Mouse (Mus musculus) stomach, postnatal 0 days (tissue): Measurements from ENCODE around the gene Gpr25. TPM values are rescaled to one million over a fixed set of nuclear protein-coding genes. Genes with fewer than 3 reads are reported as not detected.

Source experiments
- ATAC-seq: fragments of 200-750 bp; cut with Nextera tagmentation; 2 replicates; pipeline ENCODE4 v1.8.0; 2017; ENCODE audit not compliant: low FRiP score, low TSS enrichment
- DNase-seq: peaks from one replicate; pipeline ENCODE4 v3.0.0-alpha.2; 2016; ENCODE audit warnings: low spot score
- H3K27ac ChIP-seq: fragments of 300-500 bp; sonication (generic); replicated peaks from 2 replicates; pipeline ENCODE4 v1.5.1; 2014; ENCODE audit warnings: mild to moderate bottlenecking, control low read depth
- H3K27me3 ChIP-seq: fragments of 300-500 bp; sonication (generic); 2 replicates; pipeline ENCODE4 v1.6.1; 2014; ENCODE audit warnings: low read length; ENCODE audit not compliant: control insufficient read depth, insufficient read depth
- H3K36me3 ChIP-seq: fragments of 300-500 bp; sonication (generic); 2 replicates; pipeline ENCODE4 v1.6.1; 2014; ENCODE audit warnings: low read length, mixed read lengths; ENCODE audit not compliant: control insufficient read depth, insufficient read depth
- H3K4me1 ChIP-seq: fragments of 300-500 bp; sonication (generic); replicated peaks from 2 replicates; pipeline ENCODE4 v1.6.1; 2014; ENCODE audit warnings: antibody characterized with exemption; ENCODE audit not compliant: control insufficient read depth, insufficient read depth
- H3K4me2 ChIP-seq: fragments of 300-500 bp; sonication (generic); replicated peaks from 2 replicates; pipeline ENCODE4 v1.6.1; 2014; ENCODE audit warnings: low read depth, mild to moderate bottlenecking, control low read depth, moderate library complexity
- H3K4me3 ChIP-seq: fragments of 300-500 bp; sonication (generic); 2 replicates; pipeline ENCODE4 v1.5.1; 2014; ENCODE audit warnings: low read depth, low read length, control low read depth
- H3K9ac ChIP-seq: fragments of 300-500 bp; sonication (generic); 2 replicates; pipeline ENCODE4 v1.6.1; 2014; ENCODE audit warnings: mild to moderate bottlenecking, low read length, control low read depth, mixed read lengths
- H3K9me3 ChIP-seq: fragments of 300-500 bp; sonication (generic); 2 replicates; pipeline ENCODE4 v1.6.1; 2016; ENCODE audit warnings: low read length; ENCODE audit not compliant: control insufficient read depth
- CTCF ChIP-seq: IDR thresholded peaks from 2 replicates; pipeline ENCODE4 v1.5.1; 2016; ENCODE audit warnings: antibody characterized with exemption, low read depth, mild to moderate bottlenecking, moderate library complexity
- EP300 ChIP-seq: optimal IDR thresholded peaks from 2 replicates; pipeline ENCODE3; 2016; ENCODE audit warnings: antibody characterized with exemption
- WGBS: fragments of 180-500 bp; shearing (Covaris S2); extraction: QIAGEN DNeasy Blood & Tissue Kit; methylation state at CpG from one replicate; pipeline ENCODE4 v1.1.7; 2014; 5-methylcytosine and 5-hydroxymethylcytosine counted together
- polyA plus RNA-seq: library from polyadenylated mRNA; unstranded; fragments of >200 nt; fragmentation: Nextera tagmentation; extraction: Ambion mirVana; gene quantifications from 2 replicates; pipeline ENCODE4 v1.2.1, GENCODE M21; 2015

Gpr25 gene
- polyA plus RNA-seq, 1 experiment from 2014 or later: not detected

DNA sequence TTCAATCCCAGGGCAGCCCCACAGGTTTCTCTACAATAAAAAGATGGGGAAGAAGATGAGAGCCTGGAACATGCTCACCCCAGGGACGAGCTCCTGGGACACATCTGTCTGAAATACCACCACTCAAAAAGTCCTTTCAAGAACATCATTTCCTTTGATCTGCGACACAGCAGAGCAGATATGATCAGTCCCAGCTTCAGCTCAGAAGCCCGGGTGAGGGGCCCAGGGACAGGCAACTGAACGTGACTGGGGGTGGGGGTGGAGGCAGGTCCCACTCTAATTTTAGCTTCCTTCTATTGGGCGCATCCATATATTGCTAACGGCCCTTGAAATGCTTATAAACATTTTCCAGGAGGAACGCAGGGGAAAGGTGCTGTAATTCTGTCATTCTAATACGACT lies 5.0 kb downstream of the Gpr25 start:
- Histone ChIP-seq H3K27me3 (peaks cover 5% of the 10 kb centered on the region; the same call in 1 of the 2 replicates), H3K4me3 (no peak overlapping the region), H3K27ac (no peak overlapping the region), H3K36me3 (no peaks in the 10 kb centered on the region), H3K9ac (no peak overlapping the region), H3K4me1 (peaks cover 4% of the 10 kb centered on the region; the same call in 1 of the 2 replicates), H3K4me2 (no peak overlapping the region), H3K9me3 (no peaks in the 10 kb centered on the region)
- ATAC-seq (no peak), DNase-seq (no peak)
- TF ChIP-seq CTCF (no peak), EP300 (no peak)
- WGBS: 68% methylated on average over 8 of the region's 8 CpGs

DNA sequence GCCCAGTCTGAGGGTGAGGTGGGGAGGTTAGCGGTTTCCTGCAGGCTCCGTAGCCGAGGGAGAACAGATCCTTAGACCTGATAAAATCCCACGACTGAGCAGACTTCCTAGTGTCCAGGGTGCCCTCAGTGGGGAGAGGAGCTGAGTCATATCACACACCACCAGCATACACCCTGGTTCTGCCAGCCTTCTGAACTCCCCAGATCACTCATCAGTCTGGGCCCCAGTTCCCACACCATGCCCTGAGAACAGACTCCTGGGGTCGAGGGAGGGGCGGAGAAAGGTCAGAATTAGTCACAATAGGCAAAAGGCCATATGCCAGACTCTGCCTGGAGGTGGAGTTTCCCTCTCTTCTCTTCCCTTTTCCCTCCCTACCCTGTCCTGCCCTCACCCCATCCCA lies 5.5 kb downstream of the Gpr25 start:
- H3K27me3 ChIP-seq: peaks cover 5% of the 10 kb centered on the region; the same call in 1 of the 2 replicates
- H3K27ac ChIP-seq: no peak overlapping the region
- ATAC-seq (peak; percentile 79), DNase-seq (peak; percentile 29)
- no peak for TF ChIP-seq CTCF
- no peak for TF ChIP-seq EP300
- H3K4me1 ChIP-seq: no peaks in the 10 kb centered on the region; the same call in 1 of the 2 replicates
- H3K9ac ChIP-seq: no peak overlapping the region
- no peaks in the 10 kb centered on the region for H3K36me3 ChIP-seq
- H3K9me3 ChIP-seq: no peaks in the 10 kb centered on the region
- 36% methylated on average over 6 of the region's 6 CpGs for WGBS
- H3K4me2 ChIP-seq: no peak overlapping the region
- no peak overlapping the region for H3K4me3 ChIP-seq

DNA sequence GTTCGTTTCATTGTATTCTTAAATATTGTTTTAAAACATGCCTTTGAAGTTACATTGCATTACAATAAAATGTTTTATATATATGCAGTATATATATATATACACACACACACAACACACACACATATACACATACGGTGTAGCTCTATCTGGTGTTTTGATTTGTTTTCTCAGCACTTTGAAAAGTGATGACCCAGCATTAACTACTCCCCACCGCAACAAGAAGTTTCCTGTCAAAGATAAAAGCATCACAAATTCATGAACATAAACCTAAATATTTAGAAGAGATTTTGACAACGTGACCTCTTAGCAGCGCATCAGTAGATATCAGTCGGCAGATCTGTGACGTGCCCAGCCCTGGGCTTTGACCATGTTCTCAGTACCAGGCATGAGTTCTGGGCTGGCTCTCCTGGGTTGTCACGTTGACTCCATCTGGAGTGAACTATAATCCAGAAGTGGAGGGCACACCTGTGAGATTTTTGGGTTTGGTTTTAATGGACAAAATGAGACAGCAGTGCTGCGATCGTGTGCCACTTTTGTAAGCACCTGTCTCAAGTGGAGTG lies 6.1 kb downstream of the Gpr25 start:
- H3K4me2 ChIP-seq: no peak overlapping the region
- H3K9ac ChIP-seq: no peak overlapping the region
- TF ChIP-seq CTCF (no peak), EP300 (no peak)
- H3K36me3 ChIP-seq: no peaks in the 10 kb centered on the region
- no peaks in the 10 kb centered on the region for H3K4me1 ChIP-seq
- WGBS: 65% methylated on average over 10 of the region's 10 CpGs
- H3K27me3 ChIP-seq: peaks cover 3% of the 10 kb centered on the region; the same call in 1 of the 2 replicates
- H3K9me3 ChIP-seq: no peaks in the 10 kb centered on the region
- no peak for ATAC-seq
- no peak for DNase-seq
- H3K4me3 ChIP-seq: no peak overlapping the region
- H3K27ac ChIP-seq: no peak overlapping the region

DNA sequence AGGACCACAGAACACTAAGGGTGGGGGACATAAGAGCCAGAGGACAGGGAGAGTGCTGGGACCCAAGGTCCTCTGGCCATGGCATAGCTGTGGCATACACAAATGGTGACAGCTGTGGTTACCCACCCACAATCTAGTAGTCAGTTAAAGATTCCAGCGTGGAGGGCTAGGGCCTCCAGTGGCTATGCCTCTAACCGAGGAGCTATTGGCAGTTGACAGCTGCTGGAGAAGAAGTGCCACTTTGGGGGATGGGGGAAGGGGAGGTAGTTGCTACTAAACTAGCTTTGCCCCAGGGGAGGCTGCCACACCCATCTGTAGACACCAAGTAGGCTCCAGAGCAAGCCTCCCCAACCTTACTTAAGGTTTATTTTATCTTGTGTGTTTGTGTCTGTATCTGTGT lies 7.2 kb downstream of the Gpr25 start:
- Histone ChIP-seq H3K36me3 (no peaks in the 10 kb centered on the region), H3K4me1 (no peaks in the 10 kb centered on the region), H3K4me3 (no peak overlapping the region), H3K9me3 (no peaks in the 10 kb centered on the region), H3K4me2 (no peak overlapping the region), H3K9ac (no peak overlapping the region), H3K27ac (no peak overlapping the region), H3K27me3 (no peaks in the 10 kb centered on the region)
- no peak for DNase-seq
- TF ChIP-seq EP300 (no peak), CTCF (no peak)
- WGBS: 21% methylated on average over 2 of the region's 2 CpGs
- no peak for ATAC-seq

DNA sequence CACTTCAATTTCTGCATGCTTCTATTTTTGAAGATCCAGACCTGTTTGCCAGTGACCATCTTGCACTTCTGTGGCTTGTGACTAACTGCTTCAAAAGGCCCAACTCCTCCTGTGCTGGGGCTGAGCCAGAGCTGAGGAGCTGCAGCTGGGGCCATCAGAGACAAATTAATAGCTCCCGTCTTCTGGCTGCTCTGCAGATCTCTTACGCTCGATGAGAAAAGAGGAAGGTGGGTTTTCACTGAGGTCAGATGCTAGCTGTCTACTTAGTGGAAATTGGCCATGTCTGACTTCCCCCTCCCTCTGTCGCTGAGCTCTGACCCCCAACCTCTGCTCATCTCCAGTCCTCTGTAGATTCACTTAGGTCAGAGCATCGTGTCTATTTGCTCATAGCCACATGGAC lies 11.0 kb downstream of the Gpr25 start:
- no peak for DNase-seq
- H3K36me3 ChIP-seq: no peaks in the 10 kb centered on the region
- H3K4me3 ChIP-seq: no peak overlapping the region
- no peak for ATAC-seq
- TF ChIP-seq EP300 (no peak), CTCF (no peak)
- 38% methylated on average over 5 of the region's 5 CpGs for WGBS
- no peak overlapping the region for H3K9ac ChIP-seq
- H3K4me1 ChIP-seq: no peaks in the 10 kb centered on the region
- no peak overlapping the region for H3K27ac ChIP-seq
- H3K4me2 ChIP-seq: no peak overlapping the region
- H3K9me3 ChIP-seq: no peaks in the 10 kb centered on the region
- no peaks in the 10 kb centered on the region for H3K27me3 ChIP-seq

DNA sequence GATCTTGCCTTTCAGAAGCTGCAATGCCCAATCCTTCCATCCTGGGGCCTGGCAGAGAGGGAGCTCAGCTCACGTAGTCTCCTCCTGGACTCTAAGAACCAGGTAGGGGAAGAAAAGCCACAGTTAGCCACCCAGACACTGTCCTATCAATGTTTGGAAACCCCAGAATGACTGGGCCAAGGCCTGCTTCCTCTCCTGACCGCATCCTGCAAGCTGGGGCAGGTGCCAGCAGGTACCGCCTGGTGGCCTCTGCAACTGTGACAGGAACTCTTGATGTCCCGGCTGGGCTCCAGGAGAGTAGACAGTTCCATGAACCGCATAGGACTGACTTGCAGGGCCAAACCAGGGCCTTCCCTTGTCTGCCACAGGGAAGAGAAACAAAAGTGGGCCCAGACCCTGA lies 13.3 kb downstream of the Gpr25 start:
- H3K9me3 ChIP-seq: no peaks in the 10 kb centered on the region
- no peak for DNase-seq
- no peaks in the 10 kb centered on the region for H3K27me3 ChIP-seq
- H3K36me3 ChIP-seq: no peaks in the 10 kb centered on the region
- H3K4me2 ChIP-seq: no peak overlapping the region
- H3K9ac ChIP-seq: no peak overlapping the region
- no peak for ATAC-seq
- no peak overlapping the region for H3K4me3 ChIP-seq
- WGBS: 84% methylated on average over 5 of the region's 5 CpGs
- H3K4me1 ChIP-seq: no peaks in the 10 kb centered on the region
- no peak overlapping the region for H3K27ac ChIP-seq
- no peak for TF ChIP-seq CTCF
